Mouse (Mus musculus): Measurements from ENCODE around the gene Tbc1d25.
A peak's percentile ranks its signal among the peaks of the same experiment; 100 is the strongest.

The Tbc1d25 gene

DNA sequence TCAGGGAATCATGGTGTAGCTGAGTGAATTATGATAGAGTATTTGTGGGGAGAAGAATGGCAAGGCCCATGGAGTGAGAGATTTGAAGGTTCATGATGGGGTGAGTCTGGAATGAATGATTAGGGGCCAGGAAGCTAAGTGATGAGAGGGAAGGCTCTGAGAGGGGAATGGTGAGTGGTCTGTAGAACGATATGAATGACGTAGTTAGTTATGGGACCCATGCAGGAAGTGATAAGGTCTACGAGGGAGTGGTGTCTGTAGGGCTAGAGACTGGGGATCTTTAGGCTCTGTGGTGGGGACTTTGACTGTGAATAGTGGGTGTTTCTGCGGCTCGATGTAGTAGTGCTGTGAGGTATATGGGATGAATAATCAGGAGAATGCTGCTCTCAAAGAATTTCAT lies 3.7 kb upstream of the Tbc1d25 start:
- no peak for DNase-seq (ENCODE audit: low read depth, low spot score)

DNA sequence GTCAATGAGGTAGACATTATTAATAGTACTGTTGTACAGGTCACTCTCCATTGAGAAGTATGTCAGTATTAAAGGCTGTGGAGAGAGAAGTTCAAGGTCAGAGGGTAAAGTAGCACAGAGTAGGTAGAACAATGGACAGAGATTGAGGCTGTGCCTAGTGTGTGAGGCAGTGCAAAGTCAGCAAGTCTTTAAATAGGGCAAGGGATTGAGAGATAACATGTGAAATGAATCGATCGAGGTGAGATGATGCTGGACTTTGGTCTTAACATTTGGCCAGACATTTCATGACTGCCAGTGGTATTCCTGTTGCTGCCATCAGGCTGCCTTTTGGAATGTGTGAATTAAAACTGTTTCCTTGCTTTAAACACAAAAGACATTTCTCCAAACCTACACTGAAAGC lies 2.9 kb upstream of the Tbc1d25 start:
- no peak for DNase-seq (ENCODE audit: low read depth, low spot score)

DNA sequence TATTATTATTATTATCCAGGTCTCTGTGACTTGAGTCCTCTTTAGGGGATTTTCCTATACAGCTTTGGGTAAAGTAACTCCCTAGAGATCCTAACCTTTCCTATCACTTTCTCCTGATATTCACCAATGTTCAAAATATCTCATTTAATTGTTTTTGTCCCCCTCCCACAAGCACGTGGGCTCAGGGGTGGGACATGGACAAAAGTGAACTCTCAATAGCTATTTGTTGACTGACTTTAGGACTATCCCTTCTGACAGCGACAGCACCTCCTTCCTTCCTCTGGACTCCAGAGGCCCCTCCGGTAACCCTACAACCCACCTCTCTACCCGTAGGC lies 845 bp downstream of the Tbc1d25 start:
- no peak for DNase-seq (ENCODE audit: low read depth, low spot score)

DNA sequence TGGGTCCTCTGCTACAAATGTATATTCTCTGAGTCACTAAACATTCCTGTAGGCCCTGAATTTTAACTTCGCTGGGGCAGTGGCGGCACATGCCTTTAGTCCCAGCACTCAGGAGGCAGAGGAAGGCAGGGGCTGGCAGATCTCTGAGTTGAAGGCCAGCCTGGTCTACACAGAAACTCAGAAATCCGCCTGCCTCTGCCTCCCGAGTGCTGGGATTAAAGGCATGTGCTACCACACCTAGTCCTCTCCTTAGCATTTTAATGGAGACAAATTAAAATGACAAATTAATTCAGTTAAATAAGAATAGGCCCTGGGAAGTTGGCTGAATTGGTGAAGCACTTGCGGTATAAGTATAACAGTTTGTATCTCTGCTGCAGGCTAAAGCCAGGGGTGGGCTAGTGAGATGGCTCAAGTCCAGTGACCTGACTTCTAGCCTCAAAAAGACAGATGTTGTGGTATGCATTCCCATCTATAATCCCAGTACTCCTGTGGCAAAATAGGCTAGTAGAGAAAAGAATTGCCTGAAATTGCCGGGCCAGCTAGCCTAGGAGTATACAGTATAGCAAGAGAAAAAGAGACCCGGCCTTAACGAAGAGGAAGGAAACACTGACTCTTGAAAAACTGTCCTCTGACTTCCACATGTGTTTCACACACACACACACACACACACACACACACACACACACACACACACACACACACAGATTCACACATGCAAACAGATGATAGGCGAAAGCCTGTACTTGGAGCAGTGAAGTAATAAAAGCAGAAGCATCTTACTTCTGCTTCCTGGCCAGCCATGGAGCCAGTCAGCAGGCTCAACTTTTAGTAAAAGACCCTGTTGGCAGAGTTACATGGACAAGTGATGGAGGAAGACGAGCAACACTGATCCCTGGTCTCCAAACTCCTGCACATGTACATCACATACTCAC lies 8.0 kb downstream of the Tbc1d25 start:
- peak; percentile 83 for DNase-seq (ENCODE audit: low read depth, low spot score)

DNA sequence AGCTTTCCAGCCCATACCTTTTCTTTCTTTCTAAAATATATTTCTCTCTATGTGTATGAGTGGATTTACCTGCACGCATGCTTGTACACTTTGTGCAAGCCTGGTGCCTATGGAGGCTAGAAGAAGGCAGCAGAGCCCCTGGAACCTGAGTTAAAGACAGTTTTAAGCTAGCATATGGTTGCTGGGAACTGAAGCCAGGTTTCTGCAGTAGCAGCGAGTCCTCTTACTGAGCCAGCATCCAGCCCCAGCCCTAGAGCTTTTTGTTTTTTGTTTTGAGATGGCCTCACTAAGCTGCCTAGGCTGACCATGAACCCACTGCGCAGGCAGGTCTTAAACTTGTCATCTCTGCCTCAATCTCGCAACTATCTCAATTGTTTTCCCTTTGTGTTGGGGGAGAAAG lies 11.5 kb downstream of the Tbc1d25 start:
- no peak for DNase-seq (ENCODE audit: low read depth, low spot score)

DNA sequence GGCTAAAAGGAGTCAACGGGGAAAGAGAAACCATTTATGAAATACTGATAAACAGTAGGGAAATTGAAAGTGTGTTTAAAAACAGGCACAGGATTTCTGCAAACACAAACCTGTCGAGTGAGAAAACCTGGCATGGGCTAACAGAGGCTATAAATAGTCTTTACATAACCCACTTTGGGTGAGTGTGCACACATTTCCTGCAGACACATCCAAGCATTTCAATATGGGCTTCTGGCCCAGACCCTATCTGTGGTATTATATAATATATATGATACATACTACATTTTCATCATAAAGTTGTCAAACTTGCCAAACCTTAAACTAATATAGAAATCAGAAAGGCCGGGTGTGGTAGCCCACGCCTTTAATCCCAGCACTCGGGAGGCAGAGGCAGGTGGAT lies 12.9 kb downstream of the Tbc1d25 start:
- no peak for DNase-seq (ENCODE audit: low read depth, low spot score)

DNA sequence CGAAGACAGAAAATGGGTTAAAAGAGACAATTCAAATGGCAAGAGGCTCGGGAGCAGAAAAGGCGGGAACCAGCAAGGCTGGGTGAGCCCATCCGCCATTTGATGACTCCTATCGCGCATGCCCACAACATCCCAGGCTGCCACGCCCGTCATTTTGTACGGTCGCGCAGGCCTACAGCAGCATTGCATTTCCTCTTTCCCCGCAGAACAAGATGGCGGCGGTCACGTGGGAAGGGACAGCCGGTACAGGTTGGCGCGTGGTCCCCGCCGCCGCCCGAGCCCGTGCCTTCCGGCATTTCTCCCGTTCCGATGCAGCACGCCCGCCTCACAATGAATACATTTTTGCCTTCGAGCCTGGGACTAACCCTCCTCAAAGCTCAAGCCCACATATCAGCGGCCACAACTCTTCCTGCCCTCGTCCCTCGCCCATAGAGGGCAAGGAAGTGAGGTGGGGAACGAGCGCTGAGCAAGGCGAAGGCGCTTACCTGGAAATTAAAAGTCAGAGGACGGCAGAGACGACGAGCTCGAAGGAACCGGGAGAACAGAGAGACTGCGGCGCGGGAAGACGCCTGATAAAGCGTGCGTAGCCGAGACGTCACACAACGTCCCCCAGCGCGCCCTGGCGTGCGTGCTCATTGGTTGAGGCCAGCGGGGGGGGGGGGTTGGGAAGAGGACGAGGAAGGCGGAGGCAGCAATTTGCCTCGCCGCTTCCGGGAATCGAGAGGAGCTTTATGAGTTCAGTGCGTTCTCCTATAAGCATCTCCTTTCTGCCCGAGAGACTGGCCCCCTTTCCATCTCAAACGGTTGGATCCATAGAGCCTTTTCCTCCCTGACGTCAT lies 30.6 kb downstream of the Tbc1d25 start, which contains the start of gene Rbm3:
Rbm3 (minus strand) TSS at position 728 of the 839 bp plus-strand sequence.
- DNase-seq (ENCODE audit: low read depth, low spot score), result peak; percentile 95

DNA sequence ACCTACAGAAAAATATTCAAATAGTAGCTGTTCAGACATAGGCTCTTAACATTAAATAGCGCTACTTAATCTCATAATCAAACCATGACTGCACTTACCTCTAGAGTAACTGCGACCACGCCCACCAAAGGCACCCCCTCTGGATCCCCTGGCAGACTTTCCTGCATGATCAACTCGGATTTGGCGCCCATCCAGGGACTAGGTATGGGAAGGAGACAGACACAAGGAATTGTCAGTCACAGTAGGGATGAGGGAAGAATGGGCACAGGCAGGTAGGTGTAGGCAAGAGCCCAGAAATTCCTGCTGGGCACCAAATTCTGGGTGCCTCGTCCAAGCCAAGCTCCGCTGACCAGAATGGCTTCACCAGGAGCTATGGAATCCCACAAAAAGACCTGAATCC lies 32.2 kb downstream of the Tbc1d25 start:
- DNase-seq (ENCODE audit: low read depth, low spot score), result peak; percentile 42

DNA sequence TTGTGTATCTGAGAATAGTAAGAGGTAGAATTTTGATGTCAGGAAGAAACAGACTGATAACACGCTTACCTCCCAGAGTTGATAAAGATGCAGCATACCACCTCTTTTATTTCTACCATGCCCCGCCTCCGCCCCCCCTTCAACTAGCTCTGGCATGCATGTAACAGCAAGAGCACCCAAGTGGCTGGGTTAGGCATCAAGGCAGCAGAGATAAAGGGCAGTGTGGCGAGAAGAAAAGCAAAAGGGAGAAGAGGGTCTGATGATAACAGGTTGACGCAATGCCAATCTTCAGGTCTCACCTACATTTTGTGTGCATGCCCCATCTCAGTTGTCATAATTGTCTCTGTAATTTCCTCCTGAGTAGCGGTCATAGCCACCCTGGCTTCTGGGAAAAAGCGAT lies 33.0 kb downstream of the Tbc1d25 start:
- DNase-seq (ENCODE audit: low read depth, low spot score), result peak; percentile 29

DNA sequence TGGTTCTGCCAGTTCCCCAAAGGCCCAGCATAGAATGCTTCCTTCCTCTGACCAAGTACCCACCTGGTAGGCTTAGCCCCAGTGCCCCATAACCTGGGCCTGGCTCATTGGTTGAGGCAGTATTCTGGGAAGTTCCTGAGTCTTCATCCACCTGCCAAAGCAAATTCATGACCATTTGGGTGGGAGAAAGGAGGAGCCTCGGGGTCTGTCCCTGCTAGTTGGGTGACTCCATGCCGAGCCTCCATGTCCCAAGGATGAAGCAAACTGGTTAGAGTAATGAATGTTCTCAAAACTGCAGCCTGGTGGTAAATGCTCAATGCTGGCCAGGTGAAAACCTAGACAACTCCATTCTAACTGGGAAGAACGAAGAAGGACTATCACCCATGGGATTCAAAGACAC lies 34.9 kb downstream of the Tbc1d25 start:
- DNase-seq (ENCODE audit: low read depth, low spot score), result peak; percentile 53

DNA sequence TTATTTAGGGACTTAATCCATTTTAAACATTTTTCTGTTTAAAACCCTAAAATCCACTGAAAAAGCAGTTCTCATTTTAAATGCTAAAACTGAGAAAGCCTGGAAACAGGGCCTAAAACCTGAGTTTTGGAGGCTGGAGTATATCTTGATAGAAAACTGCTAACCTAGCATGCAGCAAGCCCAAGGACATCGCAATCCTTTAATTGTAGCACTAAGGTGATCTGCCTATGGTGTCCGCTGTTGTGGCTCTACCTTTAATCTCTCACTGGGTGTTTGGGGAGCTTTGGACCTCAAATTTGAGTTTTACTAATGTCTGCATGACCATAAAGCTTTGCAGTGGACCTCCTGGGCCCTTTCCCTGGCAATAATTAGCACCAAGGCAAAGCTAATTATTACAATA lies 35.5 kb downstream of the Tbc1d25 start:
- DNase-seq (ENCODE audit: low read depth, low spot score), result peak; percentile 28

DNA sequence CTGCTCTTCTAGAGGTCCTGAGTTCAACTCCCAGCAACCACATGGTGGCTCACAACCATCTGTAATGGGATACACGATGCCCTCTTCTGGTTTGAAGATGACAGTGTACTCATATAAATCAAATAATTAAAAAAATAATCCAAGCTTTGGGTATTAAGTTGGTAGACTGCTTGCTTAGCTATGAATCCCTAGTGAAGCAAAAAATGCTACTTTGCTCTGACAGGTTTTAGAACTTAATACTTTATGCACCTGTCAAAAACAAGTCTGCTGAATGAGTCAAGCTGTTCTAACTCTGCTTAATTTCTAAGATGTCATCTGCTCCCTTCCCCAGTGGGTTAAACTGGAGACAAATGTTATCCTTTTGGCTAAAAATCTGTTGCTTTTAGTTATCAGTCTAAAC lies 36.5 kb downstream of the Tbc1d25 start:
- DNase-seq (ENCODE audit: low read depth, low spot score), result peak; percentile 24

DNA sequence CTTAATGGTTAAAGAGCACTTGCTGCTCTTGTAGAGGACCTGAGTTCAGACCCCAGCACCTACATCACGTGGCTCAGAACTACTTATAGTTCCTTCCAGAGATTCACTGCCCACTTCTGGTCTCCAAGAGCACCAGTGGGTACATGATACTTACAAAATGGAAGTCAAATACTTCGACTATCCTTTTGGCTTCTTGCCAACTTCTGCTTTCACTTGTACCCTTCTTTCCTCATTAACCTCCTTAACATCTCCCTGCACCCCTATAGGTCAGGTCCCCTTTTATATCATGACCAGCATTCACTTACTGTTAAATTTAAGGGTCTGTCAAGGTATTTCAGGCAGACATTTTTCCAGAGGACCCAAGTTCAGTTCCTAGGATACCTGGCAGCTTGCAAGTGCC lies 40.1 kb downstream of the Tbc1d25 start:
- peak; percentile 15 for DNase-seq (ENCODE audit: low read depth, low spot score)

DNA sequence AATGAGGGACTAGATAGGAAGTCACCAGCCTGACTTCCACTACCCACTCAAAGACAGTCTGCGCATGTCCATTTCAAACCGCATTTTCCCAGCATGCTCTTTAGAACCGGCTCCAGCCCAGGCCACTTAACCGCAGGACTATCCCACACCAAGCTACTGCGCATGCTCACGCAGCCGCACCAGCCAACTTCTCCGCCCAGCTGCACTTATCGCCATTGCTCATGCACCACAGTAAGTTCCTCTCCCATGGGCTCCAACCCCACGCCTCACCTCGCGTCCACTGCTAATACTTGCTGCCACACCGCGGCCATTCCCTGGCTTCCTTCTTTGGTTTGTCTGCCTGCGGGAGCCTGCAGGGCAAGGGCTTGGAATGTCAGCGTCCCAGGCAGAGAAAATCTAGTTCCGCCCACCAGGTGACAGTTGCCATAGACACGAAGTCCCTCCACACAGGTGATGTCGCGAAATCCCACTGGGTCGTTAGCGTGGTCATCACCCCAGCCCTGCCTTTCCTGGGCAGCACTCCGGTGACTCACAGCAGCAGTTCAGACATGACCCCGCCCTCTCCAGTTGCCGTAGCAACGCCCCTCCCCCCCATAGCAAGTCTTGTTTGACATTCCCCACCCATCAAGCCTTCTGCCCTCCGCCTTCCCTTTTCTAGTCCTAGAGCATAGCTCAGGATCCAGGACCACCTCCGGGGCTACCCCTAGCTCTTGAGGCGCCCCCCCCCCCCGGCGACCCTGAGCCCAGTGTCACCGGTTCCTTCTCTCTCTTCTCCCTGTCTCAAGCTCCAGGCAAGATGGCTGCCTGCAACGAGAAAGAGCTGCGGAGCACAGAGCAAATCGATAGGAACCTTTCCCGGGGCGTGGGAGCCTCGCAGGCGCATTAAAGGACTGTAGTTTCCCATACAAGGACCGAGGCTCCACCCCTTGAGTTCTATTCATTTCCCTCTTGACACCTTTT lies 43.7 kb downstream of the Tbc1d25 start, which contains the start of gene Wdr13:
Wdr13 (minus strand) TSS at position 876 of the 960 bp plus-strand sequence.
- peak; percentile 94 for DNase-seq (ENCODE audit: low read depth, low spot score)

DNA sequence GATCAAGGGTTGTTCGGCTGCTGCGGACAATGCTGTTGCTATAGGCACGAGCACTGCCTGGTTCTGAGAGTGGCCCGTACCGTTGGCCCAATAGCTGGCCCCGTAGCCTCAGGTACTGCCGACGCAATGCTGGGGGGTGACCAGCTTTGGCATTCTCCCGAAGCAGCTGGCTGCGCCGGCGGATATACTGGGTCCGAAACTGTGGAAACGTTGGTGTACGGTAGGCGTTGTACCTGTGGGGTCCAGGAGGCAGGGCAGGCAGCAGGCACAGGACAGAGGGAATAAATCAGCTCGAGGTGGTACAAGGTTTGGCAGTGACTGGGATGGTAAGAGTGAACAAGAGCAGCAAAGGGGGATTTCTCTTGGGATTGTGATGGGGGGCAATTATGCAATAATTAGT lies 44.6 kb downstream of the Tbc1d25 start:
- no peak for DNase-seq (ENCODE audit: low read depth, low spot score)

DNA sequence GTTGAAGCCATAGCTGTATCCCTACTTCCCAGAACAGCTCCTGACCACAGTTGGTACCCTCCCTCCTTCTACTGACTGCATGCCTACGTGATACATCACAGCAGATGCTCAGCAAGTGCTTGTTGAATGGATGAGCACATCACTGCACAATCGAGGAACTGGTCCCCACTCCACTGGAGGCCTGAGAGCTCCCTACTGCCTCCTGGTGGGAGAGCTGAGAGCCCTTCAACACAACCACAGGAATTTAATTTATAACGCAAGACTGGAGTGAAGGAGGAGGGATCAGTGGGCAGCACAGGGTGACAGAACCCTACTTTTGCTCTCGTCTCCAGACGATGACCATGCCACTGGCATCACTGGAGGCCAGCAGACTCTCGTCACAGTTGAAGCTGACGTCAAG lies 50.7 kb downstream of the Tbc1d25 start:
- DNase-seq (ENCODE audit: low read depth, low spot score), result peak; percentile 60

DNA sequence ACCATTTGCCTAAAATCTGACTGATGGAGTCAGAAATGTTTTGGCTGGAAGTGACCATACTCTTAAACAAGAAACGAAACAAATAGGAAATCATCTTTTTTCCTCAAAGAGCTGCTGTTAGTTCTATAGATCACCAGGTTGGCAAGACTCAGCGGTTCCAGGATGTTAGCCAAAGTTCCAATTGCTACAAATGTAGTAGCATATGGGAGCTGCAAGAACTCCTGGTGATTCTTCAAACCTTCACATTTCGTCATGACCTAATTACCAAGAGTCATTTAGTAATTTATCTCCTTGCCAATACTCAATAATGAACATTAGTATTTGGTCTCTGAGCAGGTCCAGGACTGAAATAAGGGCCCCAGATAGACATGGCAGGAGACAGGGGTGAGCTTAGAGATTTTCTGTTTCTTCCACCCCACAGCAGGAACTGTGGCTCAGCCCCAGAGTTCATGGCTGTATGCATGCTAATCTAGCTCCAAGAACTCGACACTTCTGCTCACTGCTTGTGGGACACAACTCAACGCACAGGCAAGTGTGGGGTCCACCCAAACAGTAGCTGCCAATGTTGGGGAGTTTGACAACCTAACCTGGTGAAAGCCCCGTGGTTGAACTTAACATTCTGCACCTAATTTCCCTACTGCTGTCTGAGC lies 52.0 kb downstream of the Tbc1d25 start:
- no peak for DNase-seq (ENCODE audit: low read depth, low spot score)

DNA sequence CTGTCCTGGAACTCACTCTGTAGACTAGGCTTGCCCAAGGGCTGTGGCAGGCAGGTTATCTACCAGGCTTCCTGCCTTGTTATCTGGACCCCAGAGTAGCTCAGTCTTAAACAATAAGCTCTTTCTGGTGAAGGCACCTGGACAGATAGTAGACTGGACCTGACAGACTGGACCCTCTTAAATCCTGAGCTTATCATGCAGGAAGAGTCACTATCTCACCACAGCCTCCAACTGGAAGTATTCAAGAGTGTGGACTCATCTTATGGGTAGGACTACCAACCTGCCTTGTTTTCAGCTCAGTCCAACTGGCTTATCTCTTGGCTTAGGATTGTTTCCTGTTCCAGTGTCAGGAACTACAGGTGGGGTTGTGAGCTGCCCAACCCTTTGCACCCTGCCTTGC lies 58.7 kb downstream of the Tbc1d25 start:
- no peak for DNase-seq (ENCODE audit: low read depth, low spot score)

DNA sequence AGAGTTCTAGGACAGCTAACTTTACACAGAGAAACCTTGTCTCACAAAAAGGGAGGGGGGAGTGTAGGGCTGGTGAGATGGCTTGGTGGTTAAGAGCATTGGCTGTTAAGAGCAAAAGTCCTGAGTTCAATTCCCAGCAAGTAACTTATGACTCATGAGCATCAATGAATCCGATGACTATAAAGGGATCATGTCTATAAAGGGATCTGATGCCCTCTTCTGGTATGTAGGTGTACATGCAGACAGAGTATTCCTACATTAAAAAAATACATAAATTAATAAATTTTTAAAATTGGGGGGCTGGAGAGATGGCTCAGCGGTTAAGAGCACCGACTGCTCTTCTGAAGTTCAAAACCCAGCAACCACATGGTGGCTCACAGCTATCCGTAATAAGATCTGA lies 60.7 kb downstream of the Tbc1d25 start:
- no peak for DNase-seq (ENCODE audit: low read depth, low spot score)

DNA sequence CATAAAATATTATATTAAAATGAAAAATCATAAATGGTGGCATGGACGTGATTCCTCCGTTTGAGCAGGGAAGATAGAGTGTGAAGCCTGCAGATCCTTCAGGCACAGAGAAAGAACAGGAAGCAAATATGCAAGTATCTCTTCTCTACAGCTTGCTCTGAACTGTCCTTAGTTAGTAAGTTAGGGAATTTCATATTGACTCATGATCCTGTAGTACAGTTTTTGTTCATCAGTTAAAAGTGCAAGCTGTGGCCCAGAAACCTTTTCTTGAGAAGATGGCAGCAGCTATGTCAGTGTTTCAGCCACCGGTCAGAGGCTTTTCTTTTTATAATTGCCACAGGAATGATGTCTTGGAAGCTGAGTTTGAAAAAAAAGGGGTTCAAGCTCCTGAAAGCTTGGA lies 71.0 kb downstream of the Tbc1d25 start:
- DNase-seq (ENCODE audit: low read depth, low spot score), result no peak

Data from ZHBTc4 (cell line).